In genomic region chr8:128724819-128725218, GRCm38 (mm10) we compare ENCODE assay signal across 9 mouse cellular contexts. TPM values are rescaled to one million over a fixed set of nuclear protein-coding genes. Genes with fewer than 3 reads are reported as not detected.
A peak's percentile ranks its signal among the peaks of the same experiment; 100 is the strongest.
DNase-seq lines count a peak whose midpoint lies in the region; ATAC-seq lines count a peak whose summit lies in the region.
"Had no signal": no experiment of that assay in that cellular context is flagged by ENCODE, and none has a peak within 500 bp of the region (broad histone marks: within the 10 kb centered on the region; RNA-seq: fewer than 3 reads in every experiment).

No protein-coding gene starts in this region.

- H3K9ac ChIP-seq in heart, embryonic 16.5 days (ENCODE audit: low read length) = no peak overlapping the region
- H3K9ac ChIP-seq: stomach, embryonic 15.5 days had no signal

- no peak overlapping the region for H3K4me2 ChIP-seq in heart, embryonic 16.5 days (ENCODE audit: low read depth, low read length)
- H3K4me2 ChIP-seq: stomach, embryonic 15.5 days had no signal

- peaks cover 45% of the 10 kb centered on the region for H3K36me3 ChIP-seq in heart, embryonic 16.5 days (ENCODE audit: control insufficient read depth, insufficient read depth)
- H3K36me3 ChIP-seq in hindbrain, embryonic 10.5 days = peaks cover 92% of the 10 kb centered on the region

- no peak for DNase-seq in heart, adult 8-10 months (ENCODE audit: low spot score)
- DNase-seq in A20 (ENCODE audit: low read depth, low spot score) (peak; percentile 34), ZHBTc4 (ENCODE audit: low read depth, low spot score) (peak; percentile 38)
- peak; percentile 24 for DNase-seq in hindbrain, embryonic 10.5 days (ENCODE audit: low spot score)
- DNase-seq in ovary, postnatal 36 days (ENCODE audit: low spot score) = no peak

- no peaks in the 10 kb centered on the region for H3K27me3 ChIP-seq in heart, embryonic 16.5 days (ENCODE audit: control insufficient read depth, insufficient read depth, low read length)
- H3K27me3 ChIP-seq in hindbrain, embryonic 10.5 days (ENCODE audit: insufficient read depth, poor library complexity, severe bottlenecking) = no peaks in the 10 kb centered on the region
- H3K27me3 ChIP-seq: stomach, embryonic 15.5 days had no signal

- H3K27ac ChIP-seq in heart, embryonic 16.5 days (ENCODE audit: low read length) = no peak overlapping the region
- H3K27ac ChIP-seq in hindbrain, embryonic 10.5 days = no peak overlapping the region
- H3K27ac ChIP-seq: stomach, embryonic 15.5 days had no signal

- peak; percentile 70; the same call in 1 of the 2 replicates for ATAC-seq in heart, embryonic 16.5 days (replicated peaks; ENCODE audit: extremely low read depth, insufficient read depth, low FRiP score)
- peak; percentile 59; the same call in 1 of the 2 replicates for ATAC-seq in megakaryocyte, adult 5-6 weeks (ENCODE audit: poor library complexity, severe bottlenecking)
- ATAC-seq in monocyte, adult 5-6 weeks (replicated peaks; ENCODE audit: insufficient number of reproducible peaks, low FRiP score, low TSS enrichment, poor library complexity, severe bottlenecking) = no peak

- WGBS in heart, embryonic 16.5 days = 39% methylated on average over 1 of the region's 1 CpGs
- WGBS in hindbrain, embryonic 10.5 days = 76% methylated on average over 1 of the region's 1 CpGs

- H3K4me3 ChIP-seq in heart, embryonic 16.5 days (ENCODE audit: low read length) = no peak overlapping the region
- H3K4me3 ChIP-seq in hindbrain, embryonic 10.5 days = no peak overlapping the region
- H3K4me3 ChIP-seq: stomach, embryonic 15.5 days had no signal

- no peaks in the 10 kb centered on the region for H3K4me1 ChIP-seq in heart, embryonic 16.5 days (ENCODE audit: control insufficient read depth, insufficient read depth, low read length)
- no peaks in the 10 kb centered on the region for H3K4me1 ChIP-seq in hindbrain, embryonic 10.5 days (replicated peaks)
- H3K4me1 ChIP-seq: stomach, embryonic 15.5 days had no signal

- no peaks in the 10 kb centered on the region for H3K9me3 ChIP-seq in heart, embryonic 16.5 days (replicated peaks; ENCODE audit: control insufficient read depth, low read length)
- H3K9me3 ChIP-seq in hindbrain, embryonic 10.5 days = no peaks in the 10 kb centered on the region
- H3K9me3 ChIP-seq: stomach, embryonic 15.5 days had no signal

RNA-seq across cellular contexts. Expression of gene Itgb1, which starts 39.4 kb away (rescaled TPM):
- polyA plus RNA-seq in heart, embryonic 16.5 days (2015; fragmentation: Nextera tagmentation; extraction: Ambion mirVana) = 346 and 349 TPM in 2 replicates
- 100 to 1,000 TPM; 294 to 330 (median 319) TPM for total RNA-seq in heart, adult 8-10 months (2022)
- polyA plus RNA-seq in hindbrain, embryonic 10.5 days (2016; fragmentation: Nextera tagmentation; extraction: Ambion mirVana) = 110 and 136 TPM in 2 replicates
- 87.8 and 94.6 TPM in 2 replicates for total RNA-seq in megakaryocyte, adult 5-6 weeks (2015)
- total RNA-seq in megakaryocyte, adult 5-6 weeks (2017) = 162 and 167 TPM in 2 replicates
- total RNA-seq in monocyte, adult 5-6 weeks (2017) = 769 to 823 TPM (median 817 TPM) in 3 replicates

Comparison
In these comparisons a context has a peak if more than half of its experiments do, and no peak if none do; other contexts are left out.
1. DNase-seq: peak in A20 (single experiment), ZHBTc4 (single experiment) and hindbrain, embryonic 10.5 days (single experiment); none in heart, adult 8-10 months (single experiment) and ovary, postnatal 36 days (single experiment).